Mouse (Mus musculus): ENCODE measurements at regions not wholly inside any gene's neighbourhood (a gene's known extent, or its start where the extent isn't known, plus 50 kb on each side); places are given as distances from the start of the nearest gene placed in this dataset.

- in situ Hi-C loops (cut with MboI, MseI) = no loop called here
Observed at GRCm38 (mm10) chr13:119258515-119258914, 169.9 kb upstream of the Paip1 start.

- in situ Hi-C loops (cut with MboI, MseI) = no loop called here
Observed at GRCm38 (mm10) chr13:119263561-119263960, 164.8 kb upstream of the Paip1 start.

- in situ Hi-C loops (cut with MboI, MseI) = no loop called here
Observed at GRCm38 (mm10) chr13:119267608-119268300, 160.6 kb upstream of the Paip1 start.

GRCm38 (mm10) chr13:119268301-119268675, 160.1 kb upstream of the Paip1 start:
- in situ Hi-C loops (cut with MboI, MseI) = no loop called here

GRCm38 (mm10) chr13:119275500-119275899, 152.9 kb upstream of the Paip1 start:
- in situ Hi-C loops (cut with MboI, MseI) = loop anchor here in 1 of 2 experiments (5.0 kb wide), 1 partner anchor 327 kb away; no protein-coding TSS in a partner anchor

GRCm38 (mm10) chr13:119277308-119277948, 151.0 kb upstream of the Paip1 start:
- in situ Hi-C loops (cut with MboI, MseI) = loop anchor here in 1 of 2 experiments (5.0 kb wide), 1 partner anchor 325 kb away; no protein-coding TSS in a partner anchor

- in situ Hi-C loops (cut with MboI, MseI) = loop anchor here in 1 of 2 experiments (5.0 kb wide), 1 partner anchor 323 kb away; no protein-coding TSS in a partner anchor
Observed at GRCm38 (mm10) chr13:119279449-119279848, 149.0 kb upstream of the Paip1 start.

- in situ Hi-C loops (cut with MboI, MseI) = no loop called here
Observed at GRCm38 (mm10) chr13:119280622-119281021, 147.8 kb upstream of the Paip1 start.

GRCm38 (mm10) chr13:119283448-119283847, 145.0 kb upstream of the Paip1 start:
- in situ Hi-C loops (cut with MboI, MseI) = no loop called here

GRCm38 (mm10) chr13:119309238-119309637, 119.2 kb upstream of the Paip1 start:
- in situ Hi-C loops (cut with MboI, MseI) = no loop called here

- in situ Hi-C loops (cut with MboI, MseI) = no loop called here
Observed at GRCm38 (mm10) chr13:119310013-119310412, 118.4 kb upstream of the Paip1 start.

- in situ Hi-C loops (cut with MboI, MseI) = no loop called here
Observed at GRCm38 (mm10) chr13:119314356-119314755, 114.0 kb upstream of the Paip1 start.

- in situ Hi-C loops (cut with MboI, MseI) = no loop called here
Observed at GRCm38 (mm10) chr13:119318358-119318757, 110.0 kb upstream of the Paip1 start.

- in situ Hi-C loops (cut with MboI, MseI) = no loop called here
Observed at GRCm38 (mm10) chr13:119325510-119325909, 102.9 kb upstream of the Paip1 start.

GRCm38 (mm10) chr13:119326877-119327625, 101.3 kb upstream of the Paip1 start:
- in situ Hi-C loops (cut with MboI, MseI) = no loop called here

- in situ Hi-C loops (cut with MboI, MseI) = no loop called here
Observed at GRCm38 (mm10) chr13:119328731-119329130, 99.7 kb upstream of the Paip1 start.

- in situ Hi-C loops (cut with MboI, MseI) = no loop called here
Observed at GRCm38 (mm10) chr13:119331815-119332214, 96.6 kb upstream of the Paip1 start.

GRCm38 (mm10) chr13:119333915-119334314, 94.5 kb upstream of the Paip1 start:
- in situ Hi-C loops (cut with MboI, MseI) = no loop called here

- in situ Hi-C loops (cut with MboI, MseI) = no loop called here
Observed at GRCm38 (mm10) chr13:119337861-119338260, 90.5 kb upstream of the Paip1 start.

- in situ Hi-C loops (cut with MboI, MseI) = no loop called here
Observed at GRCm38 (mm10) chr13:119339016-119339415, 89.4 kb upstream of the Paip1 start.

GRCm38 (mm10) chr13:119339762-119340161, 88.6 kb upstream of the Paip1 start:
- in situ Hi-C loops (cut with MboI, MseI) = loop anchor here in 1 of 2 experiments (10.0 kb wide), 1 partner anchor 935 kb away; no protein-coding TSS in a partner anchor

- in situ Hi-C loops (cut with MboI, MseI) = loop anchor here in 1 of 2 experiments (10.0 kb wide), 1 partner anchor 937 kb away; no protein-coding TSS in a partner anchor
Observed at GRCm38 (mm10) chr13:119341833-119342232, 86.6 kb upstream of the Paip1 start.

Data from T-helper 17 cell (primary cell).